Mouse (Mus musculus): ENCODE measurements around the gene Wfdc5.
A peak's percentile ranks its signal among the peaks of the same experiment; 100 is the strongest.
"Not testable (repeated sequence)": the region's sequence is repeated elsewhere in the genome, so short reads cannot be mapped to it uniquely, and the experiment has no call there.

Gene Wfdc5

DNA sequence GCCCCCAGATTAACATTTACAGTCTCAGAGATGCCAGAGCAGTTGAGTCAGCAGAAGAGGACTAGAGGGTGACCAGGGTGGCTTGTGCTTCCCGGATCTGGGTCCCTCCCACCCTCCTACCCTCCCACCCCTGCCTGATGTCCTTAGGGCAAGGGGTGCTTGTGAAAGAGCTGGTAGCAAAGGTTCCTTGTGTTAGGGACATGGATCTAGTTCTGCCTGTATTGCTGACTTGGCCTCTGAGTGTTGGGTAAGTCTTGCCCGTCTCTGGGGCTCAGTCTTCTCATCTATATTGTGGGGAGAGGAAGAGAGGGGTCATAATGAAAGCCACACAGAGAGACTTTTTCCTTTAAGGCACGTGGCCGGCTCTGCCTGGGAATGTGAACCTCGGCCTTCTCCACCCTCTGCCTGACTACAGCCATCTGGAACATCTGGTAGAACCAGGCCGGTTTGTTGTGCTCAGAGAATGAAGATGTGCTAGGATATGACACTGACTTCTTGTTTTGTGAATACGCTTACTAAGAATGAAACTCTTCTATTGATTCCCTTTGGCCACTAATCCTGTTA lies at the start of gene Wfdc5:
TSS of gene Wfdc5 (minus strand) at position 51 of the 564 bp plus-strand sequence.
- DNase-seq: no peak

- peak in 1 of 2 experiments; percentile 10 for DNase-seq
Measured at GRCm38 (mm10) chr2:164228361-164229070, 46.0 kb upstream of the Wfdc5 start.

GRCm38 (mm10) chr2:164221522-164221921 lies 39.0 kb upstream of the Wfdc5 start, which contains the start of gene Wfdc15b:
Gene Wfdc15b (minus strand): TSS chr2:164221660.
- DNase-seq: no peak

- no peak for DNase-seq
Measured at GRCm38 (mm10) chr2:164219295-164219694, 36.8 kb upstream of the Wfdc5 start.

- DNase-seq: no peak
Measured at GRCm38 (mm10) chr2:164212711-164213110, 30.2 kb upstream of the Wfdc5 start.

- no peak for DNase-seq
Measured at GRCm38 (mm10) chr2:164210892-164211291, 28.4 kb upstream of the Wfdc5 start.

GRCm38 (mm10) chr2:164206676-164207075 lies 24.1 kb upstream of the Wfdc5 start:
- peak; percentile 75 to 83 for DNase-seq

GRCm38 (mm10) chr2:164206011-164206410 lies 23.5 kb upstream of the Wfdc5 start:
- DNase-seq: not testable (repeated sequence)

GRCm38 (mm10) chr2:164199626-164200327 lies 17.2 kb upstream of the Wfdc5 start, which contains the start of gene Wfdc15a:
Gene Wfdc15a (minus strand): TSS chr2:164200130.
- DNase-seq: no peak

DNA sequence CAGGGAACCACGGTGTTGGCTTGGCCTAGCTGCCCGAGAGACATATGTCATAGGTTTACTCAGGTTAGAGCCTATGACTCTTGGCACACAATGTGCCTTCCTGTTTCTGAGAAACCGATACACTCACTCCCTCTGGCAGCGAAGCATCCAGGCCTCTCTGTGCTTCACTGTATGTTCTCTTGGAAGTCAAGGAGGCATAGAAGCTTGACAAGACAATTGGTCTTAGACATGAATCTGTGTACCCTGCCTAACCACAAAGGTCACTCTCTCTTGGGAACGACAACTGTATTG lies 14.1 kb upstream of the Wfdc5 start:
- DNase-seq: no peak

- DNase-seq: no peak
Measured at GRCm38 (mm10) chr2:164195971-164196699, 13.6 kb upstream of the Wfdc5 start.

- DNase-seq: no peak
Measured at GRCm38 (mm10) chr2:164194959-164195630, 12.6 kb upstream of the Wfdc5 start.

GRCm38 (mm10) chr2:164192279-164192678 lies 9.7 kb upstream of the Wfdc5 start:
- no peak for DNase-seq

GRCm38 (mm10) chr2:164190576-164190975 lies 8.0 kb upstream of the Wfdc5 start, which contains the start of gene Wfdc12:
Gene Wfdc12 (minus strand): TSS chr2:164190608.
- DNase-seq: no peak

GRCm38 (mm10) chr2:164188722-164189121 lies 6.2 kb upstream of the Wfdc5 start:
- DNase-seq: no peak

- DNase-seq: no peak
Measured at GRCm38 (mm10) chr2:164184145-164184719, 1.7 kb upstream of the Wfdc5 start.

GRCm38 (mm10) chr2:164183340-164183739 lies 798 bp upstream of the Wfdc5 start:
- DNase-seq: no peak

DNA sequence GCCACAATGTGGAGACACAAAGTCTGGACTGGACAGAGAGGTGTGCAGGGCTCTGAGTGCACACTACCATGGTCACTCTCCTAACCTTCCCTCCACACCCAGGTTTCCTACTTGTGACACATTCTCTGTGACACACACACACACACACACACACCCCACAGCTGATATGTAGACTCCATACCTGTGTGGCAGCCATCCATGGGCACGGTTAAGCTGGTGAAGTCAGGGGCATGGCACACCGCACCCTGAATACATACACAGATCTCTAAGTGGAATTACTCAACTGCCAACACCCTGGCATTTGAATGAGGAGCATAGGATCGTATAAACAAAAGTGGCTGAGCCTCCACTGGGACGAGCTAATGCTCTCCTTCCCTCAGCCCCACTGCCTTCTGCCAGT lies 1.8 kb downstream of the Wfdc5 start:
- no peak for DNase-seq

GRCm38 (mm10) chr2:164180124-164180523 lies 2.4 kb downstream of the Wfdc5 start:
- peak; percentile 24 to 27 for DNase-seq

- DNase-seq: no peak
Measured at GRCm38 (mm10) chr2:164177831-164178230, 4.7 kb downstream of the Wfdc5 start.

DNA sequence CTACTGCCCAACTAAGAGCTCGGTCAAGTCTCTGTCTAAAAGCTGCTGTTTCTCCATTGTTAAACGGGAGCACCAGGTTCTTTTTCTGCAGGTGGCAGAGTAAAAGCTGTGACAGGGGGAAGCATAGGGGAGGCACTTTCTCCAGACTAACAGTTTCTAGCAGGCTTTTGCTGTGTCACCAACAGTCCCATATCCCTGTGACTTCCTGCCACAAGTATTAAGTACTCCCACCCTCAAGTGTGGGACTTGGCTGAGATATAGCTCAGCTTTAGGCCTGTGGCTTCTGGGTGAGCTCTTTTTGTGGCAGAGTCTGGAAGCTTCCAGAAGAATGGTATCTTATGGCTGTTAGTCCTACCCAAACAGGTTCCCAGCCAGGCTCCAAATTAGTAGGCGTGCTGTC lies 6.7 kb downstream of the Wfdc5 start:
- no peak for DNase-seq
